Comparison of ENCODE assay signal across 12 mouse cellular contexts in the genomic region with DNA sequence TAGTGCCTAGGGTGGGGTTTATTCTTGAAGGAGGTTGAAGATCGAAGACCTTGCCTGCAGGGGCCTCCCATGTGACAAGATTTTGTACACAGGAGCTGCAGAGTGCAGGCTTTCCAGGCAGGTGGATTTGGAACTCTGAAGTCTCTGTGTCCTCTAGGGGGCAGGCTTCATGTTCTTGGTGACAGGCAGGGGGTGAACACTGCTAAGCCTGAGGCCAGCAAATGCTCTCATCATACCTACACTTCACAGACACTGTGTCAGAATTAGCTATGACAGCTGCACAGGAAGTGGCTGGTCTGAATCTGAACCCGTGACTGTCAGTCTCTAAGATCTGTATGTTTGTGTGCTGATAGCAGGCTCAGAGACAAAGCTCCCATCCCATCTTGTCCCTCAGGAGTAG. TPM values are rescaled to one million over a fixed set of nuclear protein-coding genes. Genes with fewer than 3 reads are reported as not detected.
DNase-seq lines count a peak whose midpoint lies in the region; ATAC-seq and TF ChIP-seq lines count a peak whose summit lies in the region.
"Had no signal": no experiment of that assay in that cellular context is flagged by ENCODE, and none has a peak within 500 bp of the region (broad histone marks: within the 10 kb centered on the region; RNA-seq: fewer than 3 reads in every experiment).

No protein-coding gene starts in this region.

- no peaks in the 10 kb centered on the region for H3K36me3 ChIP-seq in kidney, postnatal 0 days (ENCODE audit: insufficient read depth, low read length)
- no peaks in the 10 kb centered on the region for H3K36me3 ChIP-seq in kidney, embryonic 15.5 days
- no peaks in the 10 kb centered on the region for H3K36me3 ChIP-seq in myocyte (ENCODE audit: control insufficient read depth, insufficient read depth)
- H3K36me3 ChIP-seq: neural tube, embryonic 13.5 days; stomach, embryonic 15.5 days had no signal

- no peak for ATAC-seq in kidney, postnatal 0 days (replicated peaks; ENCODE audit: low FRiP score, low read depth)
- ATAC-seq in kidney, embryonic 15.5 days (replicated peaks; ENCODE audit: low FRiP score), result no peak
- ATAC-seq in activated CD4-positive, CD25-positive, alpha-beta regulatory T cell, adult 4 months, result no peak

- no peaks in the 10 kb centered on the region for H3K9me3 ChIP-seq in kidney, postnatal 0 days (replicated peaks; ENCODE audit: low read length)
- no peaks in the 10 kb centered on the region for H3K9me3 ChIP-seq in kidney, embryonic 15.5 days (replicated peaks)
- H3K9me3 ChIP-seq: neural tube, embryonic 13.5 days; stomach, embryonic 15.5 days had no signal

- H3K27me3 ChIP-seq in kidney, postnatal 0 days (ENCODE audit: insufficient read depth, low read length), result no peaks in the 10 kb centered on the region
- no peaks in the 10 kb centered on the region for H3K27me3 ChIP-seq in kidney, embryonic 15.5 days
- no peaks in the 10 kb centered on the region for H3K27me3 ChIP-seq in myocyte (ENCODE audit: control insufficient read depth, insufficient read depth, insufficient read length)
- H3K27me3 ChIP-seq: neural tube, embryonic 13.5 days; stomach, embryonic 15.5 days had no signal

- WGBS in kidney, postnatal 0 days, result 55% methylated on average over 2 of the region's 2 CpGs
- WGBS in kidney, embryonic 15.5 days, result 31% methylated on average over 2 of the region's 2 CpGs

- no peak for DNase-seq in kidney, postnatal 0 days (ENCODE audit: low spot score)
- peak; percentile 22 for DNase-seq in CD4-positive helper T cell, adult 2 months (ENCODE audit: low read depth, low spot score)
- peak; percentile 17 for DNase-seq in T-cell, adult 2 months (ENCODE audit: low spot score)
- no peak for DNase-seq in right cerebral cortex, postnatal 36 days (ENCODE audit: low spot score in 2 of 2)
- DNase-seq in adrenal gland, postnatal 10 days, result no peak
- DNase-seq: adrenal gland, postnatal 14 days had no signal

- no peaks in the 10 kb centered on the region for H3K79me2 ChIP-seq in myocyte (ENCODE audit: control insufficient read depth, insufficient read depth)

- H3K4me3 ChIP-seq in kidney, postnatal 0 days (replicated peaks; ENCODE audit: low read depth, low read length), result no peak overlapping the region
- H3K4me3 ChIP-seq in kidney, embryonic 15.5 days (replicated peaks), result no peak overlapping the region
- no peak overlapping the region for H3K4me3 ChIP-seq in myocyte
- H3K4me3 ChIP-seq: erythroblast, embryonic 14.5 days; neural tube, embryonic 13.5 days; stomach, embryonic 15.5 days had no signal

- TF ChIP-seq POLR2A in myocyte (IDR thresholded peaks at IDR 0.05; ENCODE audit: insufficient read length, low read depth), result no peak

- no peak overlapping the region for H3K9ac ChIP-seq in kidney, postnatal 0 days (ENCODE audit: low read depth, low read length)
- no peak overlapping the region for H3K9ac ChIP-seq in kidney, embryonic 15.5 days
- H3K9ac ChIP-seq: neural tube, embryonic 13.5 days; stomach, embryonic 15.5 days had no signal

- H3K27ac ChIP-seq in kidney, postnatal 0 days, result no peak overlapping the region
- no peak overlapping the region for H3K27ac ChIP-seq in kidney, embryonic 15.5 days
- H3K27ac ChIP-seq: stomach, embryonic 15.5 days had no signal

- H3ac ChIP-seq in myocyte (ENCODE audit: control insufficient read depth, insufficient read length), result no peak overlapping the region

- H3K4me2 ChIP-seq in kidney, postnatal 0 days (ENCODE audit: low read length), result no peak overlapping the region
- H3K4me2 ChIP-seq in kidney, embryonic 15.5 days, result no peak overlapping the region
- H3K4me2 ChIP-seq in myocyte (ENCODE audit: low read depth), result no peak overlapping the region
- H3K4me2 ChIP-seq: neural tube, embryonic 13.5 days; stomach, embryonic 15.5 days had no signal

- peak; percentile 51 for TF ChIP-seq CTCF in kidney, postnatal 0 days (IDR thresholded peaks at IDR 0.05; ENCODE audit: low read depth)

- no peaks in the 10 kb centered on the region for H3K4me1 ChIP-seq in kidney, postnatal 0 days (replicated peaks; ENCODE audit: insufficient read depth, low read length)
- peaks cover 8% of the 10 kb centered on the region; the same call in 1 of the 2 replicates for H3K4me1 ChIP-seq in kidney, embryonic 15.5 days
- H3K4me1 ChIP-seq: stomach, embryonic 15.5 days had no signal

TF ChIP-seq in myocyte, 11 proteins besides CTCF, POLR2A, EP300 and RAD21:
- no peak for TF ChIP-seq TCF3 (IDR thresholded peaks at IDR 0.05; ENCODE audit: insufficient read length, low read depth)
- no peak for TF ChIP-seq USF1 (IDR thresholded peaks at IDR 0.05; ENCODE audit: low read depth)
- TF ChIP-seq E2F4 (IDR thresholded peaks at IDR 0.05; ENCODE audit: insufficient read depth), result no peak
- TF ChIP-seq SRF (IDR thresholded peaks at IDR 0.05; ENCODE audit: control insufficient read depth, insufficient read length, low read depth), result no peak
- no peak for TF ChIP-seq REST (IDR thresholded peaks at IDR 0.05; ENCODE audit: insufficient read depth, insufficient read length)
- no peak for TF ChIP-seq MAX (IDR thresholded peaks at IDR 0.05; ENCODE audit: low read depth)
- TF ChIP-seq MYOD1 (IDR thresholded peaks at IDR 0.05; ENCODE audit: control insufficient read depth in 1 of 3, insufficient read length in 2 of 3, low read depth in 2 of 3), result peak; percentile 18 to 81 (median 45)
- peak in 1 of 3 experiments; percentile 14 for TF ChIP-seq MYOG (IDR thresholded peaks at IDR 0.05; ENCODE audit: control insufficient read depth in 1 of 3, insufficient read depth in 1 of 3, insufficient read length in 2 of 3, low read depth in 2 of 3)
- no peak for TF ChIP-seq CEBPB (IDR thresholded peaks at IDR 0.05; ENCODE audit: insufficient read depth, poor library complexity, severe bottlenecking)
- no peak for TF ChIP-seq POLR2AphosphoS2 (IDR thresholded peaks at IDR 0.05; ENCODE audit: insufficient read length, low read depth)
- no peak for TF ChIP-seq TCF12 (IDR thresholded peaks at IDR 0.05; ENCODE audit: insufficient read depth, poor library complexity, severe bottlenecking)
TF ChIP-seq in myocyte: peak in this region for 2.

RNA-seq across cellular contexts. Expression of gene Glp1r, which starts 8.9 kb away (rescaled TPM):
- polyA plus RNA-seq in kidney, postnatal 0 days (2015; fragmentation: Nextera tagmentation; extraction: Ambion mirVana), result 0.33 and 0.46 TPM in 2 replicates
- polyA plus RNA-seq in kidney, embryonic 15.5 days (2015; fragmentation: Nextera tagmentation; extraction: Ambion mirVana), result 0.28 and 0.42 TPM in 2 replicates
- polyA plus RNA-seq in myocyte (2012; fragmentation: generic; extraction: Trizol), result 1.3 TPM
- total RNA-seq in adrenal gland, postnatal 10 days (2021), result under 1 TPM; 0.21 to 0.45 TPM
- under 1 TPM in 1 of 2 experiments, not detected in 1; 0.15 TPM for polyA plus RNA-seq in activated CD4-positive, CD25-positive, alpha-beta regulatory T cell, adult 4 months (2017; shearing (Covaris generic))
- polyA plus RNA-seq: erythroblast, embryonic 14.5 days had no signal

Comparison
In these comparisons a context has a peak if more than half of its experiments do, and no peak if none do; other contexts are left out.
1. DNase-seq: peak in CD4-positive helper T cell, adult 2 months (single experiment) and T-cell, adult 2 months (single experiment); none in kidney, postnatal 0 days (single experiment), right cerebral cortex, postnatal 36 days (0 of 2) and adrenal gland, postnatal 10 days (single experiment).